Mouse (Mus musculus) forebrain, postnatal 0 days (tissue): Measurements from ENCODE around the gene Tmem39a. TPM values are rescaled to one million over a fixed set of nuclear protein-coding genes. Genes with fewer than 3 reads are reported as not detected.

Source experiments
- ATAC-seq: fragments of 200-750 bp; cut with Nextera tagmentation; 2 replicates; pipeline ENCODE4 v1.8.0; 2017; ENCODE audit warnings: mild to moderate bottlenecking, moderate library complexity
- DNase-seq: peaks from one replicate; pipeline ENCODE4 v3.0.0-alpha.2; 2015
- H3K27ac ChIP-seq: fragments of 300-500 bp; sonication (generic); 2 replicates; pipeline ENCODE4 v1.5.1; 2014; ENCODE audit warnings: low read depth, mild to moderate bottlenecking, antibody characterized with exemption, low read length, moderate library complexity, mixed read lengths
- H3K27me3 ChIP-seq: fragments of 300-500 bp; sonication (generic); 2 replicates; pipeline ENCODE4 v1.6.1; 2014; ENCODE audit warnings: mild to moderate bottlenecking, low read length, mixed read lengths; ENCODE audit not compliant: insufficient read depth
- H3K36me3 ChIP-seq: fragments of 300-500 bp; sonication (generic); 2 replicates; pipeline ENCODE4 v1.6.1; 2014; ENCODE audit warnings: mild to moderate bottlenecking, moderate library complexity; ENCODE audit not compliant: insufficient read depth
- H3K4me1 ChIP-seq: fragments of 300-500 bp; sonication (generic); 2 replicates; pipeline ENCODE4 v1.6.1; 2014; ENCODE audit warnings: antibody characterized with exemption; ENCODE audit not compliant: insufficient read depth
- H3K4me2 ChIP-seq: fragments of 300-500 bp; sonication (generic); 2 replicates; pipeline ENCODE4 v1.6.1; 2014; ENCODE audit warnings: low read depth, mild to moderate bottlenecking, moderate library complexity
- H3K4me3 ChIP-seq: fragments of 300-500 bp; sonication (generic); 2 replicates; pipeline ENCODE4 v1.5.1; 2014; ENCODE audit warnings: low read depth, low read length, mixed read lengths
- H3K9ac ChIP-seq: fragments of 300-500 bp; sonication (generic); 2 replicates; pipeline ENCODE4 v1.6.1; 2014; ENCODE audit warnings: mild to moderate bottlenecking
- H3K9me3 ChIP-seq: fragments of 300-500 bp; sonication (generic); 2 replicates; pipeline ENCODE4 v1.6.1; 2016; ENCODE audit warnings: low read length
- CTCF ChIP-seq: sonication (generic); IDR thresholded peaks from 2 replicates; pipeline ENCODE4 v1.5.1; 2016; ENCODE audit warnings: antibody characterized with exemption, control low read depth, low read depth
- WGBS: fragments of 180-500 bp; shearing (Covaris S2); extraction: QIAGEN DNeasy Blood & Tissue Kit; methylation state at CpG from one replicate; pipeline ENCODE4 v1.1.7; 2014; 5-methylcytosine and 5-hydroxymethylcytosine counted together
- polyA plus RNA-seq: library from polyadenylated mRNA; unstranded; fragments of >200 nt; fragmentation: Nextera tagmentation; extraction: Ambion mirVana; gene quantifications from 2 replicates; pipeline ENCODE4 v1.2.1, GENCODE M21; 2015
- total RNA-seq: library from RNA; depleted of rRNA; stranded (reverse); fragments of >200 nt; gene quantifications from 2 replicates; pipeline ENCODE4 v1.2.3, GENCODE M21; 2014

The Tmem39a gene
- total and polyA plus RNA-seq, 2 experiments from 2014 or later, result 14.4 to 16.2 TPM

DNA sequence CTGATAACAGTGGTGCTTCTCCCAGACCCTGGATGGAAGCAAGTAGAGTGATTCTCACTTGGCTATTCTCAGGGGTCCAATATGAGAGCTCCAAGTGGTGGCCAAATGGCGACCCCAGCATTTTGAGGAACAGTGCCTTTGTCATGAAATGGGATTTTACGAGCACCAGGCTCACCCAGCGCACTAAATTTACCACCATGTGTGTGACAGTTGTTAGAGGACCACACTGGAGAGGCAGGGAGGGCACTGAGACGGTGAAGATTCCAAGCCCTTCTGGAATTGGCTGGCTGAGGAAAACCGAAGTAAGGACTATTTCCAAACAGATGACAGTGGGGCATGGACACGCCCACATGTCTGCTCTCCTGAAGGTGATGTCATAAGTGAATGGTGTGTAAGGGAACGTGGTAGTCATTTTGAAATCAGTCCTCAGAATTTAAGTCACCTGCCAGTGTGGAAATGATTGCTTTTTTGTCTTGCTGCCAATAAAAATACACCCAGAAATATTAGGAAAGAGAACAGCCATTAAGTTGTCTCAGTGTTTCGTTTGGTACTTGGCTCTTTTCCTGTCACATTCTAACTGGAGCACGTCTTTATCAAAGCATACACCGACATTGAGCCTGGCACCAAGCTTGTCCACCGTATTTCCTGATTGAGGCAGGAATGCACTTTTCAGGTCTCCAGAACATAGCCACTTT is 40.6 kb downstream of the Tmem39a start:
- Histone ChIP-seq H3K27ac (no peak overlapping the region), H3K36me3 (no peaks in the 10 kb centered on the region), H3K4me3 (no peak overlapping the region), H3K9ac (no peak overlapping the region), H3K4me2 (no peak overlapping the region), H3K4me1 (no peaks in the 10 kb centered on the region), H3K9me3 (no peaks in the 10 kb centered on the region), H3K27me3 (no peaks in the 10 kb centered on the region)
- ATAC-seq (no peak; the same call in 1 of the 2 replicates), DNase-seq (no peak)
- TF ChIP-seq CTCF, result no peak
- WGBS, result 69% methylated on average over 11 of the region's 11 CpGs

DNA sequence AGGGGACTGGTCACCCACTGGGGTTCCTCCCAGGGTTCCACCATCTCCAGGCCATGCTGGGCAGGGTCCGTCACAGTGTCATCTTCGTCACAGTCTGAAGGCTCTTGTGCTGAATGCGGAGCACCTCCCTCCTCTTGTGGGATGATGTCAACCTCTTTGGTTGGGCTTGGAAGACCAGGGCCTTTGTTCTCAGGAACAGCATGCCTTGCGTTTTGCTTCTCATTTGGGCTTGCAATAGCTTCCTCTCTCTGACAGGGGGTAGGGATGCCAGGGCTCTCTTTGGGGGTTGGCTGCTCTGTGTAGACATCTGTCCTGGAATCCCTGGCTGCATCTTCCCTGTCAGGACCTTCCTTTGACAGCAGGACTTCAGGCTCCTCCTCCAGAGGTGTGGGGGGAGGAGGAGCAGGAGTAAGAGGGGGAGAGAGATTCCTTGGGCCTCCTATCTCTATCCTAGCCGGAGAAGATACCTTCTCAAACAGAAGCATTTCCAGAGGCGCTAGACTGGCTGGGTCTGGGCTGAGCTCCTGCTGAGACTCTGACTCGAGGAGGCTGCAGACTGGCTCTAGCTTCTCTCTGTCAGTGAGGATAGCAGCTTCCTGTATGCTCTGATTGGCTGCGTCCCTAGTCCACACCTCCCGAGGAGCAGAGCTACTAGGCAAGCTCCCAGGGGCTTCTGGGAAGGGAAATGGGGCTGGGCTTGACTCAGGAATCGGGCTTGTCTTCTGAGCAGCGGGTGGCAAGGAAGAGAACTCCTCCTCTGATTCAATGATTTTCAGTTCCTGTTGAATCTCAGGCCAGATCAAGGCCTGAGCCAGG is 44.7 kb downstream of the Tmem39a start:
- H3K36me3 ChIP-seq, result no peaks in the 10 kb centered on the region
- no peak overlapping the region for H3K4me3 ChIP-seq
- no peaks in the 10 kb centered on the region for H3K4me1 ChIP-seq
- no peak overlapping the region for H3K27ac ChIP-seq
- TF ChIP-seq CTCF, result no peak
- peak; percentile 13 for DNase-seq
- no peak overlapping the region for H3K4me2 ChIP-seq
- H3K27me3 ChIP-seq, result no peaks in the 10 kb centered on the region
- H3K9me3 ChIP-seq, result no peaks in the 10 kb centered on the region
- 55% methylated on average over 11 of the region's 11 CpGs for WGBS
- no peak overlapping the region for H3K9ac ChIP-seq
- ATAC-seq, result peak; percentile 90

DNA sequence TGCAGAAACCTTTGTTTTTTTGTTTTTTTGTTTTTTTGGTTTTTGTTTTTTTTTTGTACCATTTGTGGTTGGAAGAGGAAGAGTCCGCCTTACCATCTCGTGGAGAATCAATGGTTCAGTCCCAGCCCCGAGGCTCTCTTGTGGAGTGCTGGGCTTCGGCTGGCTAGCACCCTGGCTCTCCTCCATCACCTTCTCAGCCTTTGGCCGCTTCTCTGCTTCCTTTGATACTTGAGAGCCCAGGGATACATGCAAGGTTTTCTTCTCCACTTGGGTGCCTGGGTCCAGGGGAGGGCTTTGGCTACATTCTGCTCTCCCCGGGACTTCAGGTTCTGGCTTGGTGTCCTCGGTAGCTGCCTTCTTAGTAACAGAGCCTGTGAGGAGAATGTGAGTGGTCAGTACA is 48.0 kb downstream of the Tmem39a start:
- DNase-seq (no peak), ATAC-seq (no peak)
- no peak overlapping the region for H3K4me3 ChIP-seq
- no peak overlapping the region for H3K27ac ChIP-seq
- 85% methylated on average over 7 of the region's 7 CpGs for WGBS
- H3K9me3 ChIP-seq, result no peaks in the 10 kb centered on the region
- H3K4me1 ChIP-seq, result no peaks in the 10 kb centered on the region
- no peaks in the 10 kb centered on the region for H3K36me3 ChIP-seq
- no peak overlapping the region for H3K9ac ChIP-seq
- no peak for TF ChIP-seq CTCF
- no peak overlapping the region for H3K4me2 ChIP-seq
- no peaks in the 10 kb centered on the region for H3K27me3 ChIP-seq

DNA sequence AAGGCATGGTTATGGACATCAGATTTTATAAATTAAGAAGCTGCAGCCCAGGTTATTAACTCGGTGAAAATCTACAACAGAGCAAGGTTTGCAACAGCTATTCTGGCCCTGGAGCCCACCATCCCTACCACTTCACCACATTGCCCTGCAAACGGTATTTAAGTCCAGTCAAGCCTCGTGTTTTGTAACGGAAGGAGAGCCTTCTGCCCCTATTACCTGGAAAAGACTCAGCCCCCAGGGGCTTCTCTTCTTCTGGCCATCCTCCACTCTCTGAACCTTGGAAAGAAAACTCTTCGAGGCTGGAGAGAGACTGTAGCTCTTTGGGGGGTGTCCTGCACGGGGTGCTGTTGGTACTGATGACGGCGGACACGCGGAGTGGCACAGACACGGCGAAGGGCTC is 50.2 kb downstream of the Tmem39a start:
- TF ChIP-seq CTCF, result no peak
- no peaks in the 10 kb centered on the region for H3K36me3 ChIP-seq
- H3K4me3 ChIP-seq, result no peak overlapping the region
- no peak for DNase-seq
- no peak for ATAC-seq
- H3K4me1 ChIP-seq, result no peaks in the 10 kb centered on the region
- WGBS, result 87% methylated on average over 12 of the region's 12 CpGs
- H3K9me3 ChIP-seq, result no peaks in the 10 kb centered on the region
- no peak overlapping the region for H3K27ac ChIP-seq
- H3K27me3 ChIP-seq, result no peaks in the 10 kb centered on the region
- H3K4me2 ChIP-seq, result no peak overlapping the region
- H3K9ac ChIP-seq, result no peak overlapping the region

DNA sequence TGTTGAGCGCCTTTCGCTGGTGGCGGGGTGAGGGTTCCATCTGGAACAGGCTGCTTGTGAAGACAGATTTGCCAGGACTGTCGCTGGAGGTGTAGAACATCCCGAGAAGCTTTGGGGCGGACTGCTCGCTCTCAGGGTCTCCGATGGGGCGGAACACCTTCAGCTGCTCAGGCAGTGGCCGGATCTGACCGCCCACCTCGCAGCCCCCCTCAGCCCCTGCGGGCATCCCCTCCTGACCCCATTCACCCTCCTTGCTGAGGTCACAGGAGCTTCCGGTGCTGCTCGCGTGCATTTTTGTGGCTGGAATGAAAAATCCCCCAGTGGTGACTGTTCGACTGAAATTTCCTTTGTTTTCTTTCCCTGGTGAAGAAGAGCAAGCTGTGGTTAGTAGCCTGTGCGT is 50.6 kb downstream of the Tmem39a start:
- no peak overlapping the region for H3K27ac ChIP-seq
- H3K4me3 ChIP-seq, result no peak overlapping the region
- no peaks in the 10 kb centered on the region for H3K9me3 ChIP-seq
- no peaks in the 10 kb centered on the region for H3K36me3 ChIP-seq
- H3K4me1 ChIP-seq, result no peaks in the 10 kb centered on the region
- WGBS, result 80% methylated on average over 18 of the region's 18 CpGs
- no peak overlapping the region for H3K4me2 ChIP-seq
- no peak for ATAC-seq
- no peak overlapping the region for H3K9ac ChIP-seq
- DNase-seq, result no peak
- H3K27me3 ChIP-seq, result no peaks in the 10 kb centered on the region
- no peak for TF ChIP-seq CTCF

DNA sequence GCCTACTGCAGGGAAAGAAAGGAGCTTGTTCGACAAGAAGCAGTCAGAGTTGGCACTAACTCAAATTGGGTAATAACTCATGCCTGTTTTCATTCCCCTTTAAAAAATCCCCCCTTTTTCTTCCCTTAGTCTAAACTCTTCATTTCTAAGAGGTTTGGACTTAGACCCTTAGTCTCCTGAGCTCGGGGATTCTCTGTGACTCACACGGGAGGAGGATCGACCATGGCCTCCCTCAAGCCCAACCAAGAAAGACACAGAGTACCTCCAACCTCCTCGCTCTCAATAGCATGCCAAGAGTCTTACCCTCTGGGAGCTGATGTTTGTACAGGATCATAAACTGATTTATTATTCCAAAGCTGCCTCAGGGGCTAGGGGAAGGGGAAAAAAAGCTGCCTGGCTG is 54.1 kb downstream of the Tmem39a start:
- H3K4me3 ChIP-seq, result no peak overlapping the region
- DNase-seq, result no peak
- no peaks in the 10 kb centered on the region for H3K4me1 ChIP-seq

DNA sequence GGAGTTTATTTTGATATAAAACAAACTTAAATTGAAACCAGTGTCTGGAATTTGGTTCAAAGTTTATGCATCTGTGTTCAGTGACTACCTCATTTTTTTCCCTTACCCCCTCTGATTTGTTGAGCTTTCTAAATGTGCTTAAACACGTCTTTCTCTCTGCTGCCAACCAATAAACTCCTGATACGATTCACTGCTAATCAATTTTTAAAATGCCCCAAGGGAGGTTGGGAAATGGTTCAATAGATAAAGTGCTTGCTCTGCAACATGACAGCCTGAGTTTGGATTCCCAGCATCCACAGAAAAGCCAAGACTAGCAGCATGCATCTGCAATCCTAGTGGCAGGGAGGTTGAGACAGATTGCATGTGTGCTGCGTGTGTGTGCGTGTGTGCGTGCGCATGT is 55.1 kb downstream of the Tmem39a start:
- no peak for ATAC-seq
- no peaks in the 10 kb centered on the region for H3K9me3 ChIP-seq
- H3K27me3 ChIP-seq, result no peaks in the 10 kb centered on the region
- TF ChIP-seq CTCF, result no peak
- H3K4me2 ChIP-seq, result no peak overlapping the region
- no peak overlapping the region for H3K4me3 ChIP-seq
- no peak overlapping the region for H3K27ac ChIP-seq
- no peak for DNase-seq
- no peaks in the 10 kb centered on the region for H3K36me3 ChIP-seq
- H3K4me1 ChIP-seq, result no peaks in the 10 kb centered on the region
- H3K9ac ChIP-seq, result no peak overlapping the region
- 90% methylated on average over 6 of the region's 6 CpGs for WGBS

More for the DNA sequence above, 54.1 kb downstream of the Tmem39a start:
- TF ChIP-seq CTCF, result no peak
- Histone ChIP-seq H3K27ac (no peak overlapping the region), H3K4me2 (no peak overlapping the region), H3K36me3 (no peaks in the 10 kb centered on the region), H3K9ac (no peak overlapping the region), H3K9me3 (no peaks in the 10 kb centered on the region), H3K27me3 (no peaks in the 10 kb centered on the region)
- 74% methylated on average over 5 of the region's 5 CpGs for WGBS
- ATAC-seq, result no peak
